Mouse (Mus musculus) MEL (cell line): ENCODE measurements around the gene Cdh13. TPM values are rescaled to one million over a fixed set of nuclear protein-coding genes. Genes with fewer than 3 reads are reported as not detected.

Experiments
- DNase-seq: peaks from one replicate; pipeline ENCODE4 v3.0.0; 2011; ENCODE audit warnings: low read depth, low spot score
- H3K27ac ChIP-seq: 2 replicates; pipeline ENCODE4 v1.5.1; 2012; ENCODE audit warnings: low read depth, mild to moderate bottlenecking, control low read depth, low read length, moderate library complexity; ENCODE audit not compliant: control insufficient read depth
- H3K27me3 ChIP-seq, 2 experiments: fragments of 150-350 bp in 1 of 2; sonication (generic) in 1 of 2; 2 replicates each; pipeline ENCODE4 v1.6.1; 2012; ENCODE audit warnings: low read length in 2 of 2, mild to moderate bottlenecking in 2 of 2, improper control_type of control experiment in 1 of 2, moderate library complexity in 1 of 2; ENCODE audit not compliant: insufficient read depth in 2 of 2, control insufficient read depth in 1 of 2
- H3K36me3 ChIP-seq, 2 experiments: 2 replicates each; pipeline ENCODE4 v1.6.1; 2012 to 2014; ENCODE audit warnings: low read length in 2 of 2, improper control_type of control experiment in 1 of 2, inconsistent platforms in 1 of 2, mild to moderate bottlenecking in 1 of 2; ENCODE audit not compliant: insufficient read depth in 2 of 2, control insufficient read depth in 1 of 2
- H3K4me1 ChIP-seq, 2 experiments: fragments of 150-350 bp in 1 of 2; sonication (generic) in 1 of 2; 2 replicates each; pipeline ENCODE4 v1.6.1; 2012; ENCODE audit warnings: low read length in 2 of 2, improper control_type of control experiment in 1 of 2, mild to moderate bottlenecking in 1 of 2; ENCODE audit not compliant: insufficient read depth in 2 of 2, control insufficient read depth in 1 of 2
- H3K4me3 ChIP-seq, 2 experiments: fragments of 150-350 bp in 1 of 2; sonication (generic) in 1 of 2; 2 replicates each; pipeline ENCODE4 v1.5.1; 2012; ENCODE audit warnings: low read depth in 2 of 2, low read length in 2 of 2, mild to moderate bottlenecking in 2 of 2, moderate library complexity in 2 of 2, control low read depth in 1 of 2, improper control_type of control experiment in 1 of 2; ENCODE audit not compliant: control insufficient read depth in 1 of 2, insufficient read depth in 1 of 2
- H3K79me2 ChIP-seq: 2 replicates; pipeline ENCODE4 v1.6.1; 2012; ENCODE audit warnings: mild to moderate bottlenecking, low read length, moderate library complexity; ENCODE audit not compliant: control insufficient read depth, poor library complexity, insufficient read depth
- H3K9ac ChIP-seq: 2 replicates; pipeline ENCODE4 v1.6.1; 2012; ENCODE audit warnings: low read depth, mild to moderate bottlenecking, control low read depth, low read length, moderate library complexity; ENCODE audit not compliant: control insufficient read depth, poor library complexity, severe bottlenecking
- H3K9me3 ChIP-seq: fragments of 150-350 bp; sonication (generic); replicated peaks from 2 replicates; pipeline ENCODE4 v1.6.1; 2012; ENCODE audit warnings: mild to moderate bottlenecking, low read length, improper control_type of control experiment, moderate library complexity; ENCODE audit not compliant: insufficient read depth
- CHD1 ChIP-seq: IDR thresholded peaks from 2 replicates; pipeline ENCODE4 v1.6.1; 2012; ENCODE audit warnings: low read depth, mild to moderate bottlenecking, inconsistent platforms, low read length, improper control_type of control experiment
- CTCF ChIP-seq, 3 experiments: IDR thresholded peaks in 2 of 3; conservative IDR thresholded peaks in 1 of 3; 2 replicates each; pipeline ENCODE4 v1.5.1; 2011 to 2012; ENCODE audit warnings: low read length in 3 of 3, low read depth in 2 of 3, mild to moderate bottlenecking in 2 of 3, improper control_type of control experiment in 1 of 3, inconsistent platforms in 1 of 3, mixed read lengths in 1 of 3, moderate library complexity in 1 of 3; ENCODE audit not compliant: control insufficient read depth in 1 of 3, insufficient read depth in 1 of 3, poor library complexity in 1 of 3, severe bottlenecking in 1 of 3
- EP300 ChIP-seq, 2 experiments: IDR thresholded peaks; 2 replicates each; pipeline ENCODE4 v1.6.1; 2011; ENCODE audit warnings: improper control_type of control experiment in 2 of 2, low read length in 2 of 2, low read depth in 1 of 2, mild to moderate bottlenecking in 1 of 2
- ETS1 ChIP-seq: IDR thresholded peaks from 2 replicates; pipeline ENCODE4 v1.6.1; 2012; ENCODE audit warnings: low read depth, mild to moderate bottlenecking, inconsistent platforms, low read length, improper control_type of control experiment, moderate library complexity
- GABPA ChIP-seq: IDR thresholded peaks from 2 replicates; pipeline ENCODE4 v1.6.1; 2012; ENCODE audit warnings: low read depth, mild to moderate bottlenecking, inconsistent platforms, low read length, improper control_type of control experiment, moderate library complexity
- HCFC1 ChIP-seq: IDR thresholded peaks from 2 replicates; pipeline ENCODE4 v1.6.1; 2012; ENCODE audit warnings: low read depth, mild to moderate bottlenecking, inconsistent platforms, low read length, improper control_type of control experiment, moderate library complexity
- MAX ChIP-seq: IDR thresholded peaks from 2 replicates; pipeline ENCODE4 v1.6.1; 2011; ENCODE audit warnings: low read length, improper control_type of control experiment
- MAZ ChIP-seq: IDR thresholded peaks from 2 replicates; pipeline ENCODE4 v1.6.1; 2012; ENCODE audit warnings: low read depth, mild to moderate bottlenecking, inconsistent platforms, low read length, improper control_type of control experiment
- NRF1 ChIP-seq: IDR thresholded peaks from 2 replicates; pipeline ENCODE4 v1.6.1; 2014; ENCODE audit warnings: low read depth, mild to moderate bottlenecking, inconsistent platforms, low read length, improper control_type of control experiment, moderate library complexity; ENCODE audit not compliant: poor library complexity, insufficient read depth, severe bottlenecking
- POLR2A ChIP-seq, 2 experiments: IDR thresholded peaks; 2 replicates each; pipeline ENCODE4 v1.6.1; 2011 to 2012; ENCODE audit warnings: low read length in 2 of 2, mild to moderate bottlenecking in 2 of 2, control low read depth in 1 of 2, improper control_type of control experiment in 1 of 2, low read depth in 1 of 2, moderate library complexity in 1 of 2; ENCODE audit not compliant: control insufficient read depth in 1 of 2, insufficient read depth in 1 of 2, poor library complexity in 1 of 2
- POLR2AphosphoS2 ChIP-seq: IDR thresholded peaks from 2 replicates; pipeline ENCODE4 v1.6.1; 2011; ENCODE audit warnings: low read length, improper control_type of control experiment
- POLR2AphosphoS5 ChIP-seq: IDR thresholded peaks from 2 replicates; pipeline ENCODE4 v1.6.1; 2012; ENCODE audit warnings: low read depth, borderline replicate concordance, mild to moderate bottlenecking, inconsistent platforms, low read length, moderate library complexity, mixed read lengths
- SMC3 ChIP-seq: IDR thresholded peaks from 2 replicates; pipeline ENCODE4 v1.6.1; 2011; ENCODE audit warnings: low read depth, low read length, improper control_type of control experiment
- TAL1 ChIP-seq: IDR thresholded peaks from 2 replicates; pipeline ENCODE4 v1.6.1; 2012; ENCODE audit warnings: mild to moderate bottlenecking, inconsistent platforms, low read length, moderate library complexity, mixed read lengths
- TCF12 ChIP-seq: IDR thresholded peaks from 2 replicates; pipeline ENCODE4 v1.6.1; 2014; ENCODE audit warnings: low read depth, mild to moderate bottlenecking, inconsistent platforms, low read length, improper control_type of control experiment, moderate library complexity
- USF2 ChIP-seq, 2 experiments: IDR thresholded peaks; 2 replicates each; pipeline ENCODE4 v1.6.1; 2011 to 2012; ENCODE audit warnings: improper control_type of control experiment in 2 of 2, low read length in 2 of 2, borderline replicate concordance in 1 of 2, inconsistent platforms in 1 of 2, low read depth in 1 of 2, mild to moderate bottlenecking in 1 of 2; ENCODE audit not compliant: insufficient read depth in 1 of 2
- ZC3H11A ChIP-seq: IDR thresholded peaks from 2 replicates; pipeline ENCODE4 v1.6.1; 2012; ENCODE audit warnings: low read depth, mild to moderate bottlenecking, inconsistent platforms, low read length, improper control_type of control experiment
- ZMIZ1 ChIP-seq: IDR thresholded peaks from 2 replicates; pipeline ENCODE4 v1.6.1; 2012; ENCODE audit warnings: low read depth, mild to moderate bottlenecking, inconsistent platforms, low read length, improper control_type of control experiment, moderate library complexity
- polyA plus RNA-seq, 2 experiments: library from polyadenylated mRNA; stranded (reverse) in 1 of 2; unstranded in 1 of 2; fragments of >175 nt in 1 of 2; fragments of >200 nt in 1 of 2; gene quantifications; 2 replicates each; pipeline versions ENCODE4 v1.2.1 to v1.2.4; 2012; ENCODE audit warnings: low replicate concordance in 2 of 2, low read depth in 1 of 2; ENCODE audit not compliant: insufficient read length in 2 of 2, insufficient read depth in 1 of 2, missing spikeins in 1 of 2
- total RNA-seq: library from RNA; depleted of rRNA; stranded (reverse); fragments of 300-350 nt; gene quantifications from 2 replicates; pipeline ENCODE4 v1.2.3, GENCODE M21; 2012

Cdh13 gene
- total and polyA plus RNA-seq, 3 experiments = not detected

- no peak overlapping the region for H3K27ac ChIP-seq
- H3K4me1 ChIP-seq = no peaks in the 10 kb centered on the region
- H3K4me3 ChIP-seq = no peak overlapping the region
- no peak overlapping the region for H3K9ac ChIP-seq
- H3K79me2 ChIP-seq = no peaks in the 10 kb centered on the region
- DNase-seq = no peak
- TF ChIP-seq ZC3H11A = no peak
- TF ChIP-seq ZMIZ1 = no peak
- no peak for TF ChIP-seq POLR2A (IDR thresholded peaks at IDR 0.05; ENCODE audit: control insufficient read depth in 1 of 2, insufficient read depth in 1 of 2, low read depth in 1 of 2, low read length in 2 of 2, poor library complexity in 1 of 2)
- no peak for TF ChIP-seq CTCF (IDR thresholded peaks at IDR 0.05 in 2 of 3, conservative IDR thresholded peaks at IDR 0.05 in 1 of 3; ENCODE audit: control insufficient read depth in 1 of 3, insufficient read depth in 1 of 3, low read depth in 2 of 3, low read length in 3 of 3, poor library complexity in 1 of 3, severe bottlenecking in 1 of 3)
- TF ChIP-seq MAX = no peak
- TF ChIP-seq POLR2AphosphoS5 = no peak
- TF ChIP-seq TAL1 = no peak
- TF ChIP-seq HCFC1 = no peak
- no peak for TF ChIP-seq USF2 (IDR thresholded peaks at IDR 0.05; ENCODE audit: borderline replicate concordance in 1 of 2, insufficient read depth in 1 of 2, low read depth in 1 of 2, low read length in 2 of 2)
- TF ChIP-seq GABPA = no peak
- TF ChIP-seq CHD1 = no peak
- TF ChIP-seq EP300 (IDR thresholded peaks at IDR 0.05; ENCODE audit: low read depth in 1 of 2, low read length in 2 of 2) = no peak
- no peak for TF ChIP-seq ETS1
- TF ChIP-seq SMC3 = no peak
- H3K9me3 ChIP-seq = no peaks in the 10 kb centered on the region
- H3K36me3 ChIP-seq = no peaks in the 10 kb centered on the region
- H3K27me3 ChIP-seq = no peaks in the 10 kb centered on the region
Observed at GRCm38 (mm10) chr8:118296477-118296876, 12.9 kb downstream of the Cdh13 start.

- Histone ChIP-seq H3K36me3 (no peaks in the 10 kb centered on the region), H3K4me1 (no peaks in the 10 kb centered on the region), H3K9ac (no peak overlapping the region), H3K27me3 (no peaks in the 10 kb centered on the region), H3K79me2 (no peaks in the 10 kb centered on the region), H3K27ac (no peak overlapping the region), H3K4me3 (no peak overlapping the region), H3K9me3 (no peaks in the 10 kb centered on the region)
- no peak for DNase-seq
- TF ChIP-seq TAL1 (no peak), TCF12 (no peak), MAZ (no peak), POLR2AphosphoS2 (no peak), NRF1 (no peak)
Observed at GRCm38 (mm10) chr8:118306957-118307356, 23.4 kb downstream of the Cdh13 start.
